Mouse (Mus musculus) MEL (cell line): ENCODE measurements around the gene Cyp2d10. TPM values are rescaled to one million over a fixed set of nuclear protein-coding genes. Genes with fewer than 3 reads are reported as not detected.

Experiments
- DNase-seq: peaks from one replicate; pipeline ENCODE4 v3.0.0; 2011; ENCODE audit warnings: low read depth, low spot score
- H3K27ac ChIP-seq: 2 replicates; pipeline ENCODE4 v1.5.1; 2012; ENCODE audit warnings: low read depth, mild to moderate bottlenecking, control low read depth, low read length, moderate library complexity; ENCODE audit not compliant: control insufficient read depth
- H3K27me3 ChIP-seq, 2 experiments: fragments of 150-350 bp in 1 of 2; sonication (generic) in 1 of 2; 2 replicates each; pipeline ENCODE4 v1.6.1; 2012; ENCODE audit warnings: low read length in 2 of 2, mild to moderate bottlenecking in 2 of 2, improper control_type of control experiment in 1 of 2, moderate library complexity in 1 of 2; ENCODE audit not compliant: insufficient read depth in 2 of 2, control insufficient read depth in 1 of 2
- H3K36me3 ChIP-seq, 2 experiments: 2 replicates each; pipeline ENCODE4 v1.6.1; 2012 to 2014; ENCODE audit warnings: low read length in 2 of 2, improper control_type of control experiment in 1 of 2, inconsistent platforms in 1 of 2, mild to moderate bottlenecking in 1 of 2; ENCODE audit not compliant: insufficient read depth in 2 of 2, control insufficient read depth in 1 of 2
- H3K4me1 ChIP-seq, 2 experiments: fragments of 150-350 bp in 1 of 2; sonication (generic) in 1 of 2; 2 replicates each; pipeline ENCODE4 v1.6.1; 2012; ENCODE audit warnings: low read length in 2 of 2, improper control_type of control experiment in 1 of 2, mild to moderate bottlenecking in 1 of 2; ENCODE audit not compliant: insufficient read depth in 2 of 2, control insufficient read depth in 1 of 2
- H3K4me3 ChIP-seq, 2 experiments: fragments of 150-350 bp in 1 of 2; sonication (generic) in 1 of 2; 2 replicates each; pipeline ENCODE4 v1.5.1; 2012; ENCODE audit warnings: low read depth in 2 of 2, low read length in 2 of 2, mild to moderate bottlenecking in 2 of 2, moderate library complexity in 2 of 2, control low read depth in 1 of 2, improper control_type of control experiment in 1 of 2; ENCODE audit not compliant: control insufficient read depth in 1 of 2, insufficient read depth in 1 of 2
- H3K79me2 ChIP-seq: 2 replicates; pipeline ENCODE4 v1.6.1; 2012; ENCODE audit warnings: mild to moderate bottlenecking, low read length, moderate library complexity; ENCODE audit not compliant: control insufficient read depth, poor library complexity, insufficient read depth
- H3K9ac ChIP-seq: 2 replicates; pipeline ENCODE4 v1.6.1; 2012; ENCODE audit warnings: low read depth, mild to moderate bottlenecking, control low read depth, low read length, moderate library complexity; ENCODE audit not compliant: control insufficient read depth, poor library complexity, severe bottlenecking
- H3K9me3 ChIP-seq: fragments of 150-350 bp; sonication (generic); replicated peaks from 2 replicates; pipeline ENCODE4 v1.6.1; 2012; ENCODE audit warnings: mild to moderate bottlenecking, low read length, improper control_type of control experiment, moderate library complexity; ENCODE audit not compliant: insufficient read depth
- BHLHE40 ChIP-seq: IDR thresholded peaks from 2 replicates; pipeline ENCODE4 v1.6.1; 2012; ENCODE audit warnings: low read depth, mild to moderate bottlenecking, inconsistent platforms, low read length, improper control_type of control experiment, borderline replicate concordance
- CTCF ChIP-seq, 3 experiments: IDR thresholded peaks in 2 of 3; conservative IDR thresholded peaks in 1 of 3; 2 replicates each; pipeline ENCODE4 v1.5.1; 2011 to 2012; ENCODE audit warnings: low read length in 3 of 3, low read depth in 2 of 3, mild to moderate bottlenecking in 2 of 3, improper control_type of control experiment in 1 of 3, inconsistent platforms in 1 of 3, mixed read lengths in 1 of 3, moderate library complexity in 1 of 3; ENCODE audit not compliant: control insufficient read depth in 1 of 3, insufficient read depth in 1 of 3, poor library complexity in 1 of 3, severe bottlenecking in 1 of 3
- EP300 ChIP-seq, 2 experiments: IDR thresholded peaks; 2 replicates each; pipeline ENCODE4 v1.6.1; 2011; ENCODE audit warnings: improper control_type of control experiment in 2 of 2, low read length in 2 of 2, low read depth in 1 of 2, mild to moderate bottlenecking in 1 of 2
- GABPA ChIP-seq: IDR thresholded peaks from 2 replicates; pipeline ENCODE4 v1.6.1; 2012; ENCODE audit warnings: low read depth, mild to moderate bottlenecking, inconsistent platforms, low read length, improper control_type of control experiment, moderate library complexity
- HCFC1 ChIP-seq: IDR thresholded peaks from 2 replicates; pipeline ENCODE4 v1.6.1; 2012; ENCODE audit warnings: low read depth, mild to moderate bottlenecking, inconsistent platforms, low read length, improper control_type of control experiment, moderate library complexity
- JUND ChIP-seq: IDR thresholded peaks from 2 replicates; pipeline ENCODE4 v1.6.1; 2011; ENCODE audit warnings: low read depth, mild to moderate bottlenecking, improper control_type of control experiment, low read length
- KAT2A ChIP-seq: conservative IDR thresholded peaks from 2 replicates; pipeline ENCODE4 v1.6.1; 2012; ENCODE audit warnings: low read depth, low read length, improper control_type of control experiment, inconsistent platforms
- MAFK ChIP-seq: IDR thresholded peaks from 2 replicates; pipeline ENCODE4 v1.6.1; 2011; ENCODE audit warnings: low read depth, mild to moderate bottlenecking, low read length, improper control_type of control experiment, borderline replicate concordance
- MAZ ChIP-seq: IDR thresholded peaks from 2 replicates; pipeline ENCODE4 v1.6.1; 2012; ENCODE audit warnings: low read depth, mild to moderate bottlenecking, inconsistent platforms, low read length, improper control_type of control experiment
- MEF2A ChIP-seq: IDR thresholded peaks from 2 replicates; pipeline ENCODE4 v1.6.1; 2014; ENCODE audit warnings: low read depth, mild to moderate bottlenecking, inconsistent platforms, low read length, improper control_type of control experiment; ENCODE audit not compliant: poor library complexity, insufficient replicate concordance, severe bottlenecking; ENCODE audit errors: extremely low read depth
- MXI1 ChIP-seq: IDR thresholded peaks from 2 replicates; pipeline ENCODE4 v1.6.1; 2011; ENCODE audit warnings: mild to moderate bottlenecking, low read depth, low read length, improper control_type of control experiment
- MYC ChIP-seq: IDR thresholded peaks from 2 replicates; pipeline ENCODE4 v1.6.1; 2011; ENCODE audit warnings: low read depth, mild to moderate bottlenecking, low read length, improper control_type of control experiment, moderate library complexity
- NRF1 ChIP-seq: IDR thresholded peaks from 2 replicates; pipeline ENCODE4 v1.6.1; 2014; ENCODE audit warnings: low read depth, mild to moderate bottlenecking, inconsistent platforms, low read length, improper control_type of control experiment, moderate library complexity; ENCODE audit not compliant: poor library complexity, insufficient read depth, severe bottlenecking
- POLR2A ChIP-seq, 2 experiments: IDR thresholded peaks; 2 replicates each; pipeline ENCODE4 v1.6.1; 2011 to 2012; ENCODE audit warnings: low read length in 2 of 2, mild to moderate bottlenecking in 2 of 2, control low read depth in 1 of 2, improper control_type of control experiment in 1 of 2, low read depth in 1 of 2, moderate library complexity in 1 of 2; ENCODE audit not compliant: control insufficient read depth in 1 of 2, insufficient read depth in 1 of 2, poor library complexity in 1 of 2
- POLR2AphosphoS2 ChIP-seq: IDR thresholded peaks from 2 replicates; pipeline ENCODE4 v1.6.1; 2011; ENCODE audit warnings: low read length, improper control_type of control experiment
- POLR2AphosphoS5 ChIP-seq: IDR thresholded peaks from 2 replicates; pipeline ENCODE4 v1.6.1; 2012; ENCODE audit warnings: low read depth, borderline replicate concordance, mild to moderate bottlenecking, inconsistent platforms, low read length, moderate library complexity, mixed read lengths
- RCOR1 ChIP-seq: IDR thresholded peaks from 2 replicates; pipeline ENCODE4 v1.6.1; 2012; ENCODE audit warnings: low read depth, mild to moderate bottlenecking, inconsistent platforms, low read length, improper control_type of control experiment
- SMC3 ChIP-seq: IDR thresholded peaks from 2 replicates; pipeline ENCODE4 v1.6.1; 2011; ENCODE audit warnings: low read depth, low read length, improper control_type of control experiment
- TAL1 ChIP-seq: IDR thresholded peaks from 2 replicates; pipeline ENCODE4 v1.6.1; 2012; ENCODE audit warnings: mild to moderate bottlenecking, inconsistent platforms, low read length, moderate library complexity, mixed read lengths
- TCF12 ChIP-seq: IDR thresholded peaks from 2 replicates; pipeline ENCODE4 v1.6.1; 2014; ENCODE audit warnings: low read depth, mild to moderate bottlenecking, inconsistent platforms, low read length, improper control_type of control experiment, moderate library complexity
- UBTF ChIP-seq: IDR thresholded peaks from 2 replicates; pipeline ENCODE4 v1.6.1; 2012; ENCODE audit warnings: low read depth, mild to moderate bottlenecking, inconsistent platforms, low read length, improper control_type of control experiment, moderate library complexity, borderline replicate concordance; ENCODE audit not compliant: insufficient read depth
- USF1 ChIP-seq: IDR thresholded peaks from 2 replicates; pipeline ENCODE4 v1.6.1; 2014; ENCODE audit warnings: low read depth, mild to moderate bottlenecking, inconsistent platforms, low read length, improper control_type of control experiment, moderate library complexity
- ZC3H11A ChIP-seq: IDR thresholded peaks from 2 replicates; pipeline ENCODE4 v1.6.1; 2012; ENCODE audit warnings: low read depth, mild to moderate bottlenecking, inconsistent platforms, low read length, improper control_type of control experiment
- ZKSCAN1 ChIP-seq: IDR thresholded peaks from 2 replicates; pipeline ENCODE4 v1.6.1; 2012; ENCODE audit warnings: low read depth, mild to moderate bottlenecking, inconsistent platforms, low read length, improper control_type of control experiment, moderate library complexity
- ZNF384 ChIP-seq: IDR thresholded peaks from 2 replicates; pipeline ENCODE4 v1.6.1; 2012; ENCODE audit warnings: low read depth, mild to moderate bottlenecking, inconsistent platforms, low read length, improper control_type of control experiment
- polyA plus RNA-seq, 2 experiments: library from polyadenylated mRNA; stranded (reverse) in 1 of 2; unstranded in 1 of 2; fragments of >175 nt in 1 of 2; fragments of >200 nt in 1 of 2; gene quantifications; 2 replicates each; pipeline versions ENCODE4 v1.2.1 to v1.2.4; 2012; ENCODE audit warnings: low replicate concordance in 2 of 2, low read depth in 1 of 2; ENCODE audit not compliant: insufficient read length in 2 of 2, insufficient read depth in 1 of 2, missing spikeins in 1 of 2
- total RNA-seq: library from RNA; depleted of rRNA; stranded (reverse); fragments of 300-350 nt; gene quantifications from 2 replicates; pipeline ENCODE4 v1.2.3, GENCODE M21; 2012

The Cyp2d10 gene
- total and polyA plus RNA-seq, 3 experiments, result not detected

- H3K9ac ChIP-seq, result no peak overlapping the region
- no peaks in the 10 kb centered on the region for H3K79me2 ChIP-seq
- no peaks in the 10 kb centered on the region for H3K36me3 ChIP-seq
- no peaks in the 10 kb centered on the region for H3K4me1 ChIP-seq
- no peak for TF ChIP-seq MAFK
- TF ChIP-seq ZNF384, result no peak
- TF ChIP-seq GABPA, result no peak
- TF ChIP-seq KAT2A, result no peak
- no peak for TF ChIP-seq ZKSCAN1
- TF ChIP-seq MYC, result no peak
- TF ChIP-seq RCOR1, result no peak
- no peak for TF ChIP-seq MXI1
- TF ChIP-seq EP300 (IDR thresholded peaks at IDR 0.05; ENCODE audit: low read depth in 1 of 2, low read length in 2 of 2), result no peak
- TF ChIP-seq POLR2AphosphoS5, result no peak
- no peak for TF ChIP-seq JUND
- TF ChIP-seq BHLHE40, result no peak
- no peak for TF ChIP-seq CTCF (IDR thresholded peaks at IDR 0.05 in 2 of 3, conservative IDR thresholded peaks at IDR 0.05 in 1 of 3; ENCODE audit: control insufficient read depth in 1 of 3, insufficient read depth in 1 of 3, low read depth in 2 of 3, low read length in 3 of 3, poor library complexity in 1 of 3, severe bottlenecking in 1 of 3)
- no peak for TF ChIP-seq TAL1
- DNase-seq, result no peak
- no peak overlapping the region for H3K27ac ChIP-seq
- no peak overlapping the region for H3K4me3 ChIP-seq
- H3K27me3 ChIP-seq, result peaks cover 0 to 2% of the 10 kb centered on the region in 2 experiments; a peak in 1 of 4 replicates
- no peaks in the 10 kb centered on the region for H3K9me3 ChIP-seq
Measured at GRCm38 (mm10) chr15:82402741-82403140, 4.3 kb downstream of the Cyp2d10 start.

GRCm38 (mm10) chr15:82402106-82402505 is 4.9 kb downstream of the Cyp2d10 start:
- TF ChIP-seq UBTF (no peak), MXI1 (no peak), POLR2A (IDR thresholded peaks at IDR 0.05; ENCODE audit: control insufficient read depth in 1 of 2, insufficient read depth in 1 of 2, low read depth in 1 of 2, low read length in 2 of 2, poor library complexity in 1 of 2) (no peak), JUND (no peak), POLR2AphosphoS2 (no peak), TCF12 (no peak), GABPA (no peak), EP300 (IDR thresholded peaks at IDR 0.05; ENCODE audit: low read depth in 1 of 2, low read length in 2 of 2) (no peak), CTCF (IDR thresholded peaks at IDR 0.05 in 2 of 3, conservative IDR thresholded peaks at IDR 0.05 in 1 of 3; ENCODE audit: control insufficient read depth in 1 of 3, insufficient read depth in 1 of 3, low read depth in 2 of 3, low read length in 3 of 3, poor library complexity in 1 of 3, severe bottlenecking in 1 of 3) (no peak), MEF2A (no peak), USF1 (no peak), HCFC1 (no peak), SMC3 (no peak), POLR2AphosphoS5 (no peak), MAZ (no peak), ZC3H11A (no peak), NRF1 (no peak)
- no peaks in the 10 kb centered on the region for H3K4me1 ChIP-seq
- DNase-seq, result no peak

More at GRCm38 (mm10) chr15:82402106-82402505, 4.9 kb downstream of the Cyp2d10 start:
- H3K79me2 ChIP-seq, result no peaks in the 10 kb centered on the region
- no peaks in the 10 kb centered on the region for H3K36me3 ChIP-seq
- H3K4me3 ChIP-seq, result no peak overlapping the region
- no peak overlapping the region for H3K27ac ChIP-seq
- no peaks in the 10 kb centered on the region for H3K27me3 ChIP-seq
- no peak overlapping the region for H3K9ac ChIP-seq
- no peaks in the 10 kb centered on the region for H3K9me3 ChIP-seq
